Mouse (Mus musculus) cerebellum, adult 2 months (tissue): Measurements from ENCODE around the gene Mlxip.

Source experiments
- CTCF ChIP-seq: fragments of 200-500 bp; IDR thresholded peaks from 2 replicates; pipeline ENCODE4 v1.5.1; 2011; ENCODE audit warnings: low read depth, mild to moderate bottlenecking, control low read depth, low read length, moderate library complexity, borderline replicate concordance; ENCODE audit not compliant: insufficient read depth
- POLR2A ChIP-seq: fragments of 200-500 bp; IDR thresholded peaks from 2 replicates; pipeline ENCODE4 v1.6.1; 2011; ENCODE audit warnings: low read length, control low read depth, borderline replicate concordance; ENCODE audit not compliant: insufficient read depth

DNA sequence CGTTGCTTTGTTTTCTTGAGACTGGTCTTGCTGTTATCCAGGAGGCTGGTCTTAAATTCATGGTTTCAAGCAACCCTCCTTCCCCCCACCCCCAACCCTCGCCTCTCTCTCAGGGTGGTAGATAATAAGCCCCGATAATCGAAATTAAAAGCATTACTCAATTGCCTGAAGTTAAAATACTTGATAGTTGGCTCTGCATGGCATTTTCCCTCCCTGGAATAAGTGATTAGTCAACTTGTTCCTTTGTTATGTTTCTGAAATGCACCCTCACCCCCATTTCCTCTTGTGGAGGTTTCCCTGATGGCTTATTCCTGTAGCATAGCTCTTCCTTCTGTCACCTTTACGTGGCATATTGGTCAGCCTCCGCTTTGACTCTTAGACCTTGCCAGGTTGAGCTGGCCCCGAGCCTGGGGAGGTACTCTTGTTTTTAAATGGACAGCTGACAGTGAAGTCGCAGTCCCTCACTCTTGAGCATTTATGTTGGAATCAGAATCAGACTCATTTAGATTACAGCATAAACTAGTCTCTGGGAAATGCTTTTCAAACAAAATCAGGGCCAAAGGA lies 2.4 kb downstream of the Mlxip start:
- TF ChIP-seq CTCF (no peak), POLR2A (no peak)
